Mouse (Mus musculus): ENCODE results near the gene Ugt1a2.
"Not testable (repeated sequence)": the region's sequence is repeated elsewhere in the genome, so short reads cannot be mapped to it uniquely, and the experiment has no call there.

Gene Ugt1a2

DNA sequence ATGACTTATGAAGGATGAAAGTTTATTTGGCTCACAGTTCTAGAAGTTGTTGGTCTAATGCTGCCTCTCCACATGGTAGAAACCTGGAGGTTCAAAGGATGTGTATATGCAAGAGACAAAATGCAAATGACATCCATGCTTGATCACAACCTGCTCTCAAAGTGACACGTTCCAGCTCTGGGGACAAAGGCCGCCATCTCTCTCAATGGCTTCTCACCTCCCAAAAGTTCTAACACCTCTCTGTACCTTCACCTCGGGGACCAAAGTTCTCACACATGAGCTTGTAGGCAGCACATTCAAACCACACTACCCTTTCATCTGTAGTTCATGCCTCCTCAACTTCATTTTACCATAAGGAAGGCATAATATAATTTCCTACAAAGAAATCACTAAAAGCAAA lies 17.2 kb downstream of the Ugt1a2 start:
- no peak for DNase-seq (ENCODE audit: low spot score in 2 of 2)

- no peak for DNase-seq (ENCODE audit: low spot score in 2 of 2)
These were observed 17.6 kb downstream of the Ugt1a2 start for GRCm38 (mm10) chr1:88218051-88218450.

DNA sequence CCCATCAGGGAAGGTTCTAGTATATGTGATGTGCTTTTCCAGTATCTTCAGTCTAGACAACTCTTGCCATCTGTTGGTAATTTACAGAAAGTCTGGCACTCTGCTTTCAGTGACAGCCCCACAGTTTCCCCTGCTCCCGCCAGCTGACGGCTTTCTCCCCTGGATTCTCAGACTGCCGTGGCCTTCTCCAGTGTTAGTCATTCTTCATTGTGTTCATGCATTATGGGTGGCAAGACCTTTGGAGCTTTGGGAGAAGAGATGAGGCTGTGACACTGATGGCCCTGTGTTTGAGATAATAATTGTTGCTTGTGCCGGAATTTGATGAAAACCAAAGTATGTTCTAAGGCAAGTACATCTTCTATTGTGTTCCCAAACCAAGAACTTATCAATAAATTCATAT lies 18.2 kb downstream of the Ugt1a2 start:
- DNase-seq (ENCODE audit: low spot score in 2 of 2), result no peak

DNA sequence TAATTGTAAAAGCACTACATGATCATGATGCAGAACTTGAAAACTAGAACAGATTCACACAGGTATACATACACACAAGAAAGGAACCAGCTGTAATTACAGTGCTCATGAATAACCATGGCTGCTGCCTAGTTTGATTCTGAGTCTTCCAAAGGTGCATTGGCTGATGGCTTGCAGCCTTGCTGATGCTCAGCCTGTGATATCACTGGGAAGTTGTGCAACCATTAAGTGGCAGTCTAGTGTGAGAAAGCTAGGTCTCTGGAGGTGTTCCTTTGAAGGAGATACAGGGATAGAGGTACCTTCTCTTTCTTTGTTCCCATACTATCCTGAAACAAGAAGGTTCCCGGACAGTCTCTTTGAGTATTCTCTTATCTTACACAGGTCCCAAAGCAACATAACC lies 18.7 kb downstream of the Ugt1a2 start:
- no peak for DNase-seq (ENCODE audit: low spot score in 2 of 2)

GRCm38 (mm10) chr1:88220336-88220735 lies 19.9 kb downstream of the Ugt1a2 start:
- DNase-seq (ENCODE audit: low spot score in 2 of 2), result no peak

- DNase-seq (ENCODE audit: low spot score in 2 of 2), result no peak
These were observed 21.8 kb downstream of the Ugt1a2 start for GRCm38 (mm10) chr1:88222216-88222615.

- DNase-seq (ENCODE audit: low spot score in 2 of 2), result not testable (repeated sequence)
These were observed 22.7 kb downstream of the Ugt1a2 start for GRCm38 (mm10) chr1:88223011-88223515.

- DNase-seq (ENCODE audit: low spot score in 2 of 2), result no peak
These were observed 23.2 kb downstream of the Ugt1a2 start for GRCm38 (mm10) chr1:88223591-88223990.

DNA sequence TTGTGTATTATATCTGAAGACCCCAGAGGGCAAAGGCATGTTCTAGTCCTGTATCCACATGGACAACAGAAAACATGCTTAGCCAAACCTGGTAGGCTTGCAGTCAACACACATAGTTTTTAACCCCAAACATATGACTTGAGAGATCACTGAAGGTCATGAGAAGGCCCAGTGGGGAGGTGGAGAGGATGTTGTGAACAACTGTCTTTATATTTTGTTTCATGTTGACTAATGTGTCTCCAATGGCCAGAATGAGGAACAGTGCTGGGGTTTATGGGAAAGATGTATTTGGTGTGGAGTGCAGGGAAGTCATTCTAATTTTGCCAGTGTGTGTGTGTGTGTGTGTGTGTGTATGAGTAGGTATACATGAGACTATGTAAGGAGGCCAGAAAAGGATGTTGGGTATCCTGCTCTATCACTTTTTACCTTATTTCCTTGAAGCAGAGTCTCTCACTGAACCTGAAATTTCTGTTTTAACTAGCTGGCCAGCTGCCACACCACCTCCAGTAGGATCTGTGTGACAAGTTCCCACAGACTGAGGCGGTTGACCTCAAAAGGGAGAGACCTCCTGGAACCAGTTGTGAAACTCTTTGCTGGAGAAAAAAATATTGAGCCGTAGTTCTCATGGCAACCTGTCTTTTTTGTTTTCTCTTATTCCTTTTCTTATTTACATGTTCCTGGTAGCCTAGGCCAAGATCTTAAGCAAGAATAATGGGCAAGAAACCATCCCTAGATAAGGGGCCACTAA lies 23.8 kb downstream of the Ugt1a2 start:
- DNase-seq (ENCODE audit: low spot score in 2 of 2), result no peak

DNA sequence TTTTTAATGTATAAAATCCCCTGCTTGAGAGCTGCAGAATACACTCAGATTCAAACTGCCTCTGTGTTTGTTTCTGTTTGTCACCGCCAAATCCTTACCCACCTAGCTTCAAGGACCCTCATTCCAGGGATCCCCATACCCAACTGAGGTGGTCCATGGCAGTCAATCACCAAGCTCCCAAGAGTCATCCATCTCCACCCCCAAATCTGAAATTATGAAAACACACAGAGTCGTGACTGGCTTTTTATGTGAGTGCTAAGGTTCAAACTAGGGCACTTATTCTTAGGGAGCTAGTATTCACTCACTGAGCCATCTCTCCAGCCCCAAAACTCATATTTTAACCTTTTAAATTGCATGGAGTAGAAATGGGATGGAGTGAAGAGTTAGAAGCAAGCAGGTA lies 24.9 kb downstream of the Ugt1a2 start:
- not testable (repeated sequence) for DNase-seq (ENCODE audit: low spot score in 2 of 2)

- DNase-seq (ENCODE audit: low spot score in 2 of 2), result no peak
These were observed 25.3 kb downstream of the Ugt1a2 start for GRCm38 (mm10) chr1:88225741-88226140.

DNA sequence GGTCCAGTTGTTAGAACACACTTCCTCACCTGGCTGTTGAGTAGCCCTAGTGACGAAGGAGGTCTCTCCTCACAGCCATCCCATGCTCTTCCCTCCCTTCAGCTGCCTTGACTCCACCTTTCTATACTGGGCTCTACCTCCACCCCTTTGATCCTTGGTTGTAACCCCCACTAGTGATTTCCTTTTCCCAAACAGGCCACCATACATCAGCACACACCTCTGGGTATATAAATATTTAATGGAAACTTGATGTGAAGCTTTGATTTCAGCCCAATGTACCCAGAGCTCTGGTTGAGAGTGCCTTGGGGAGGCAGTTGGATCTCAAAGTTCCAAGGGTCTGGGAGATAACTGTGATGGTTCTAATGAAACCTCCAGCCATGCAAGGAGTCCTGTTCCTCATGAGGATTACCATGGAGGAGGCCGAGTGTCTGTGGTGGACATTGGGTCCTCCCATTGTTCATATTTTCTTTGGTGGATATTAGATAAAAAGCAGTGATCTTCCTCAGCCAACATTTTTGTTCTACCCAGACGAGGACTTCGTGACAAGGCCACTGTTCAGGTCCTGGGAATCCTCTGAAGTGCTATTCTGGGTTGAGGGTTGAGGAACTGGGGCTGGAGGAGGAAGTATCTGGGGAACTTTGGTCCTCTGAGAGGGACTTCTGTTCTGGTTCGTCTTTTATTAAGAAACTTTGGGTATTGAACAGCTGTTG lies 26.4 kb downstream of the Ugt1a2 start, which contains the start of gene Mroh2a:
Gene Mroh2a (plus strand): TSS at position 317 of the 710 bp plus-strand sequence.
- DNase-seq (ENCODE audit: low spot score in 2 of 2), result no peak

DNA sequence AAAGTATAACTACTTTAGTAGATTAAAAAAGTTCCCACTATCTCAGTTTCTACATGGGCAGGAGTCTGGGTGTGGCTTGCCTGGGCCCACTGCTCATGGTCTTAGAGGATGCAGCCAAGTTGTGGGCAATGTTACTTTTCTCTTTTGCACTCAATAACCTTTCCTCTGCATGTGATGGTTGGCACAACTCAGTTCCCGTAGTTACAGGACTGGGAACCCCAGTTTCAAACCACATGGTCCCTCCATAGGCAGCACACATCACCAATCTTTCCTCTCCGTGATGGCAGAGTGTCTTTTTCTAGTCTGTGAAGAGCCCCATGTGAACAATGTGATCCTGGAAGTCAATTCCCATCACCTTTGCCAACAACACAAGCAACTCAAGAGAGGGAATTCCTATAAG lies 27.1 kb downstream of the Ugt1a2 start:
- DNase-seq (ENCODE audit: low spot score in 2 of 2), result no peak

DNA sequence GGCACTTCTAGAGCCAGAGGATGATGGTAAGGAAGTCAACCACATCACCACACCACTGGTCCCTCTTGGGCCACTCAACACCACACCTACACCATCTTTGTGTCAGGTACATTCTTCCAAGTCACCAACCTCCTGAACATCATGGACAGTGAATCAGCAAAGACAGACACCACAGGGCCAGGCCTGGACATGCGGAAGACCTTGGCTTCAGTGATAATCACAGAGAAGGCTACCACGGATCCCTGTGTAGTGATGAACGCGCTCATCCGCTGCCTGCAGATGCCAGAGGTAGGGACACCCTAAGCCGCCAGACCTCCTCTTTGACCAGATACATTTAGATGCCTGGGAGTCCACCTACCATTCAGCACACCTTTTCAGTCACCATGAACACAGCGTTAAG lies 27.7 kb downstream of the Ugt1a2 start:
- DNase-seq (ENCODE audit: low spot score in 2 of 2), result no peak

DNA sequence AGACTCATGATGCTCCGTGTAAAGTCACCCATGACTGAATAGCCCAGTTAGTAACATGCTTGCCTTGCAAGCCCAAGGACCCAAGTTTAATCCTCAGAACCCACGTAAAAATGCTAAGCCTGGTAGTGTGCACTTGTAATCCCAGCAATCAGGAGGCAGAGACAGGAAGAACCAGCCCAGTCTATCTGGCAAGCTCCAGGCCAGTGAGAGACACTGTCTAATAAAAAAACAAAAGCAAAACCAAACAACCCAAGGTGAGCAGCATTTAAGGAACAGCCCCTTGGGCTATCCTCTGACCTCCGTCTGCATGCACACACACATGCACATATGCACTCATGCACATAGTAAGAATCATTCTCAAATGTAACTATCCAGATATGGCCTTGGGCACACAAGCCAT lies 29.2 kb downstream of the Ugt1a2 start:
- DNase-seq (ENCODE audit: low spot score in 2 of 2), result no peak

GRCm38 (mm10) chr1:88229986-88230385 lies 29.6 kb downstream of the Ugt1a2 start:
- no peak for DNase-seq (ENCODE audit: low spot score in 2 of 2)

- DNase-seq (ENCODE audit: low spot score in 2 of 2), result no peak
These were observed 30.0 kb downstream of the Ugt1a2 start for GRCm38 (mm10) chr1:88230421-88230820.

- DNase-seq (ENCODE audit: low spot score in 2 of 2), result no peak
These were observed 30.8 kb downstream of the Ugt1a2 start for GRCm38 (mm10) chr1:88230981-88231802.

GRCm38 (mm10) chr1:88231803-88232499 lies 31.6 kb downstream of the Ugt1a2 start:
- DNase-seq (ENCODE audit: low spot score in 2 of 2), result no peak

DNA sequence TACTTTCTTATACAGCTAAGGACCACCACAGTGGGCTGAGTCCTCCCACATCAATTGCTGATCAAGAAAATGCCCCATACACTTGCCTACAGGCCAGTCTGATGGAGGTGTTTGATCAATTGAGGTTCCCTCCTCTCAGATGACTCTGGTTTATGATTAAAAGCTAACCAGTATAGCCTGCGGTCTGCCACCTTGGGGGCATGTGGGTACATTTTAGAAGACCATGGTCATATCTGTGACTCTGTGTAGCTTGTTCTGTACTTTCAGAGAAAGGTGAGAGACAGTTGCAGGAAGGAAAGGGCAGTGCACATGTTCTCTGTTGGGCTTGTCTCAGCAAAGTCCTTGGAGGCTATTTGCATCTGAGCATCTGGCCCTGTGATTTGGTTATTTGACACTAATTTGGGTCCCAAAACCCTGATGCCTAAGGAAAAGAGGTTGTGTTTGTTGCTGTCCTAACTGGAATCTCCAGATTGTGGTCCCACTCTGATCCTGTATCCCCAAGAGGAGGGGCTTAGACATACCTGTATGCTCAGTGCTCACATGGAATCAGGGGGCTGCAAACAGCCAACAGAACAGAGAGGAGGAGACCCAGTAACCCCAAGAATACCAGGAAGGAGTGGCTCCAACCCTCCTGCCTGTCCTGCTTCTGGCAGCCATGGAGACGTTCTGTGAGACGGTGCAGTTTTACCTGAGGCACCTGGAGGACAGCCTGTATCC lies 32.4 kb downstream of the Ugt1a2 start:
- no peak for DNase-seq (ENCODE audit: low spot score in 2 of 2)
